Mouse (Mus musculus) lung, postnatal 10 days (tissue): Measurements from ENCODE around the gene Ppp4r3a.
"Not testable (repeated sequence)": the region's sequence is repeated elsewhere in the genome, so short reads cannot be mapped to it uniquely, and the experiment has no call there.

ENCODE experiments used
- DNase-seq: peaks from one replicate; pipeline ENCODE4 v3.0.0; 2021

Gene Ppp4r3a

GRCm38 (mm10) chr12:101028247-101028953, 55.1 kb downstream of the Ppp4r3a start:
- no peak for DNase-seq

- DNase-seq: no peak
Measured at GRCm38 (mm10) chr12:101027451-101028246, 55.9 kb downstream of the Ppp4r3a start.

- DNase-seq: no peak
Measured at GRCm38 (mm10) chr12:101026946-101027345, 56.6 kb downstream of the Ppp4r3a start.

- peak; percentile 53 for DNase-seq
Measured at GRCm38 (mm10) chr12:101026518-101026917, 57.0 kb downstream of the Ppp4r3a start.

GRCm38 (mm10) chr12:101026025-101026424, 57.5 kb downstream of the Ppp4r3a start:
- DNase-seq: no peak

GRCm38 (mm10) chr12:101025379-101025778, 58.1 kb downstream of the Ppp4r3a start:
- DNase-seq: peak; percentile 40

- no peak for DNase-seq
Measured at GRCm38 (mm10) chr12:101024824-101025223, 58.7 kb downstream of the Ppp4r3a start.

- DNase-seq: no peak
Measured at GRCm38 (mm10) chr12:101023143-101023542, 60.4 kb downstream of the Ppp4r3a start.

GRCm38 (mm10) chr12:101022353-101022752, 61.1 kb downstream of the Ppp4r3a start:
- no peak for DNase-seq

GRCm38 (mm10) chr12:101021484-101022226, 61.8 kb downstream of the Ppp4r3a start:
- no peak for DNase-seq

- no peak for DNase-seq
Measured at GRCm38 (mm10) chr12:101020210-101021015, 63.1 kb downstream of the Ppp4r3a start.

GRCm38 (mm10) chr12:101019443-101019842, 64.1 kb downstream of the Ppp4r3a start:
- no peak for DNase-seq

- DNase-seq: no peak
Measured at GRCm38 (mm10) chr12:101019031-101019430, 64.5 kb downstream of the Ppp4r3a start.

- peak; percentile 72 for DNase-seq
Measured at GRCm38 (mm10) chr12:101017971-101018371, 65.5 kb downstream of the Ppp4r3a start.

GRCm38 (mm10) chr12:101016412-101016928, 67.0 kb downstream of the Ppp4r3a start:
- no peak for DNase-seq

- DNase-seq: peak; percentile 65
Measured at GRCm38 (mm10) chr12:101015926-101016325, 67.6 kb downstream of the Ppp4r3a start.

- no peak for DNase-seq
Measured at GRCm38 (mm10) chr12:101015165-101015560, 68.3 kb downstream of the Ppp4r3a start.

- no peak for DNase-seq
Measured at GRCm38 (mm10) chr12:101014549-101015164, 68.8 kb downstream of the Ppp4r3a start.

GRCm38 (mm10) chr12:101013668-101014067, 69.8 kb downstream of the Ppp4r3a start:
- not testable (repeated sequence) for DNase-seq

- no peak for DNase-seq
Measured at GRCm38 (mm10) chr12:101013078-101013665, 70.3 kb downstream of the Ppp4r3a start.
